Mouse (Mus musculus): Measurements from ENCODE around the gene Cdh18. TPM values are rescaled to one million over a fixed set of nuclear protein-coding genes. Genes with fewer than 3 reads are reported as not detected.

The Cdh18 gene
- polyA plus RNA-seq, 1 experiment = not detected

GRCm38 (mm10) chr15:23174623-23175022 lies 625.8 kb downstream of the Cdh18 start:
- no peaks in the 10 kb centered on the region for H3K36me3 ChIP-seq (ENCODE audit: control insufficient read depth, insufficient read depth, low read length)
- H3K27me3 ChIP-seq (ENCODE audit: control insufficient read depth, insufficient read depth, low read length) = no peaks in the 10 kb centered on the region
- H3K4me3 ChIP-seq (ENCODE audit: low read depth, low read length) = no peak overlapping the region
- no peak for TF ChIP-seq CTCF (IDR thresholded peaks at IDR 0.05; ENCODE audit: extremely low read depth, insufficient read length, insufficient replicate concordance, low read depth, low read length)
- TF ChIP-seq POLR2A (IDR thresholded peaks at IDR 0.05; ENCODE audit: low read depth, low read length) = no peak
- H3K27ac ChIP-seq (ENCODE audit: insufficient read depth, low read depth, low read length) = no peak overlapping the region
- WGBS = 65% methylated on average over 5 of the region's 5 CpGs
- no peaks in the 10 kb centered on the region for H3K4me1 ChIP-seq (ENCODE audit: control insufficient read depth, insufficient read depth, insufficient read length, low read length)

- no peaks in the 10 kb centered on the region for H3K4me1 ChIP-seq (ENCODE audit: control insufficient read depth, insufficient read depth, insufficient read length, low read length)
- no peaks in the 10 kb centered on the region for H3K27me3 ChIP-seq (ENCODE audit: control insufficient read depth, insufficient read depth, low read length)
- H3K4me3 ChIP-seq (ENCODE audit: low read depth, low read length) = no peak overlapping the region
- no peaks in the 10 kb centered on the region for H3K36me3 ChIP-seq (ENCODE audit: control insufficient read depth, insufficient read depth, low read length)
- no peak for TF ChIP-seq POLR2A (IDR thresholded peaks at IDR 0.05; ENCODE audit: low read depth, low read length)
- TF ChIP-seq CTCF (IDR thresholded peaks at IDR 0.05; ENCODE audit: extremely low read depth, insufficient read length, insufficient replicate concordance, low read depth, low read length) = no peak
- WGBS = 86% methylated on average over 3 of the region's 3 CpGs
- no peak overlapping the region for H3K27ac ChIP-seq (ENCODE audit: insufficient read depth, low read depth, low read length)
Measured at GRCm38 (mm10) chr15:23212068-23212467, 663.2 kb downstream of the Cdh18 start.

GRCm38 (mm10) chr15:23230616-23231015 lies 681.8 kb downstream of the Cdh18 start:
- TF ChIP-seq CTCF (IDR thresholded peaks at IDR 0.05; ENCODE audit: extremely low read depth, insufficient read length, insufficient replicate concordance, low read depth, low read length) = no peak
- no peak for TF ChIP-seq POLR2A (IDR thresholded peaks at IDR 0.05; ENCODE audit: low read depth, low read length)
- WGBS = 50% methylated on average over 2 of the region's 2 CpGs
- no peaks in the 10 kb centered on the region for H3K4me1 ChIP-seq (ENCODE audit: control insufficient read depth, insufficient read depth, insufficient read length, low read length)
- H3K36me3 ChIP-seq (ENCODE audit: control insufficient read depth, insufficient read depth, low read length) = no peaks in the 10 kb centered on the region
- H3K27me3 ChIP-seq (ENCODE audit: control insufficient read depth, insufficient read depth, low read length) = no peaks in the 10 kb centered on the region
- H3K27ac ChIP-seq (ENCODE audit: insufficient read depth, low read depth, low read length) = no peak overlapping the region
- no peak overlapping the region for H3K4me3 ChIP-seq (ENCODE audit: low read depth, low read length)

- Histone ChIP-seq H3K4me3 (ENCODE audit: low read depth, low read length) (no peak overlapping the region), H3K27ac (ENCODE audit: insufficient read depth, low read depth, low read length) (no peak overlapping the region), H3K27me3 (ENCODE audit: control insufficient read depth, insufficient read depth, low read length) (no peaks in the 10 kb centered on the region), H3K4me1 (ENCODE audit: control insufficient read depth, insufficient read depth, insufficient read length, low read length) (no peaks in the 10 kb centered on the region), H3K36me3 (ENCODE audit: control insufficient read depth, insufficient read depth, low read length) (no peaks in the 10 kb centered on the region)
- 62% methylated on average over 5 of the region's 5 CpGs for WGBS
- TF ChIP-seq CTCF (IDR thresholded peaks at IDR 0.05; ENCODE audit: extremely low read depth, insufficient read length, insufficient replicate concordance, low read depth, low read length) (no peak), POLR2A (IDR thresholded peaks at IDR 0.05; ENCODE audit: low read depth, low read length) (no peak)
Measured at GRCm38 (mm10) chr15:23257751-23258440, 709.1 kb downstream of the Cdh18 start.

GRCm38 (mm10) chr15:23278421-23278820 lies 729.6 kb downstream of the Cdh18 start:
- no peaks in the 10 kb centered on the region for H3K4me1 ChIP-seq (ENCODE audit: control insufficient read depth, insufficient read depth, insufficient read length, low read length)
- no peaks in the 10 kb centered on the region for H3K27me3 ChIP-seq (ENCODE audit: control insufficient read depth, insufficient read depth, low read length)
- H3K27ac ChIP-seq (ENCODE audit: insufficient read depth, low read depth, low read length) = no peak overlapping the region
- TF ChIP-seq POLR2A (IDR thresholded peaks at IDR 0.05; ENCODE audit: low read depth, low read length) (no peak), CTCF (IDR thresholded peaks at IDR 0.05; ENCODE audit: extremely low read depth, insufficient read length, insufficient replicate concordance, low read depth, low read length) (no peak)
- WGBS = 74% methylated on average over 4 of the region's 4 CpGs
- no peak overlapping the region for H3K4me3 ChIP-seq (ENCODE audit: low read depth, low read length)
- H3K36me3 ChIP-seq (ENCODE audit: control insufficient read depth, insufficient read depth, low read length) = no peaks in the 10 kb centered on the region

GRCm38 (mm10) chr15:23305018-23305417 lies 756.2 kb downstream of the Cdh18 start:
- H3K36me3 ChIP-seq (ENCODE audit: control insufficient read depth, insufficient read depth, low read length) = no peaks in the 10 kb centered on the region
- TF ChIP-seq CTCF (IDR thresholded peaks at IDR 0.05; ENCODE audit: extremely low read depth, insufficient read length, insufficient replicate concordance, low read depth, low read length) = no peak
- no peak for TF ChIP-seq POLR2A (IDR thresholded peaks at IDR 0.05; ENCODE audit: low read depth, low read length)
- no peak overlapping the region for H3K4me3 ChIP-seq (ENCODE audit: low read depth, low read length)
- H3K27me3 ChIP-seq (ENCODE audit: control insufficient read depth, insufficient read depth, low read length) = no peaks in the 10 kb centered on the region
- H3K4me1 ChIP-seq (ENCODE audit: control insufficient read depth, insufficient read depth, insufficient read length, low read length) = no peaks in the 10 kb centered on the region
- no peak overlapping the region for H3K27ac ChIP-seq (ENCODE audit: insufficient read depth, low read depth, low read length)
- 69% methylated on average over 1 of the region's 1 CpGs for WGBS

- no peak for TF ChIP-seq CTCF (IDR thresholded peaks at IDR 0.05; ENCODE audit: extremely low read depth, insufficient read length, insufficient replicate concordance, low read depth, low read length)
- no peak for TF ChIP-seq POLR2A (IDR thresholded peaks at IDR 0.05; ENCODE audit: low read depth, low read length)
- Histone ChIP-seq H3K4me3 (ENCODE audit: low read depth, low read length) (no peak overlapping the region), H3K27ac (ENCODE audit: insufficient read depth, low read depth, low read length) (no peak overlapping the region), H3K36me3 (ENCODE audit: control insufficient read depth, insufficient read depth, low read length) (no peaks in the 10 kb centered on the region), H3K27me3 (ENCODE audit: control insufficient read depth, insufficient read depth, low read length) (no peaks in the 10 kb centered on the region), H3K4me1 (ENCODE audit: control insufficient read depth, insufficient read depth, insufficient read length, low read length) (no peaks in the 10 kb centered on the region)
- whole genome bisulfite sequencing = 78% methylated on average over 3 of the region's 3 CpGs
Measured at GRCm38 (mm10) chr15:23316766-23317165, 767.9 kb downstream of the Cdh18 start.

Data from small intestine, adult 2 months (tissue).